Mouse (Mus musculus): ENCODE measurements at regions not wholly inside any gene's neighbourhood (a gene's known extent, or its start where the extent isn't known, plus 50 kb on each side); places are given as distances from the start of the nearest gene placed in this dataset.
A peak's percentile ranks its signal among the peaks of the same experiment; 100 is the strongest.

DNA sequence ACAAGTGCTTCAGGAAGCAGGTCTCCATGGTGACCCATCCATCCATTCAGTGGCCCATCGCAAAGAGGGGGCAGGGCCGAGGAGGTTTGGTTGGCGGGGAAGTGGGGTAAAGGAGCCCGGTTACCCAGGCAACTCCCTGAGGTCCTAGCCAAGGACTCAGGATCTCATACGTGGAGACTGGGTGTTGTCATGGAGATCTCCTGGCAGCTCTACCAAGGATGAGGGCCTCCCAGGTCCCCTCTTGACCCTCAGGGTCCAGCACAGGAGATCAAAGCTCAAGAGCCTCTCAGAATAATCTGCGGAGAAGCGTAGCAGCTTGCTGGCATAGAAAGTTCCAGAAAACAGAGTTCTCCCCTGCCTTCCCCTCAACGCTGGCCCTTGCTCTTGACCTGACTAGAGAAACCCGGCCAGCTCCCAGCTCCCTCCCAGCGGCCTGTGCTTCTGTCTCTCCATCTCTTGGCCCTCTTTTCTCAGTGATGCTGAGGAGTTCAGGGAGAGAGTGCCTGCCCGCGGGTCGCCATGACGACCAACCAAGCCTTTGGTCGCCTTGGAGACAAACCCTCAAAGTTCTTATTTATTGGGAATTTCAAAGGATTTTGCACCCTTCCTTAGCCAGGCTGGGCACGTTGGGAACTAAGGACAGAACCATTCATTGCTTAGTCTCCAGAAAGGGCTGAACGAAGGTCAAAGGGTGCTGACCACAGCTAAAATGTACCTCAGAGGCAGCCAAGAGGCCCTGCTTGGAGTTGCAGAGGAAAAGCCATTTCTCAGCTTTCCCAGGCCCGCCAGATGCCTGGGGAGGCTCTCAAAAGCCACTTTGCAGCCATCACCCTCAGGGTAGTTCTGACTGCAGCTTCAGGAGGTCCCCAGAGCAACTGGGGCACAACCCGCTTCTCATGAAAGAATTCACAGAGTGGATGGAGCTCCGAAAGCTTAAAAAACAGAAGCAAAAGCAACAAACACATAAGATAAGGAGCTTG is 60.0 kb downstream of the Ubiad1 start:
- peak in 1 of 2 experiments; percentile 35 for DNase-seq

DNA sequence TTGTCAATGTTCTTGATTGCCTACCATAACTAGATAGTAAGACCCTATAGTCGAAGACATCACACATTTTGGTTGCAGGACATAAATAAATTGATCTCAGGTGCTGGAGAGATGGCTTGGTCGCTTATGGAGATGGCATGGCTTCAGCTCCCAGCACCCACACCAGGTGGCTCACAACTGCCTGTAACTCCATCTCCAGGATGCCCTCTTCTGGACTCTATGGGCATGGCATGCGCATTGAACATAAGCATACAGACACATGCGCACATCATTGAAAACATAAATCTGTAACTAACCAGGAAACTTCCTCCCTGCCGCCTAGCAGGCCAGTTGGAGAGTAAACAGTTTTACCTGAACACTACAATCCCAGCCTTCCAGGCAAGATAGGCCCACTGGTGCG is 64.0 kb downstream of the Ubiad1 start:
- DNase-seq = no peak

- DNase-seq = no peak
These were observed 66.1 kb downstream of the Ubiad1 start for GRCm38 (mm10) chr4:148378491-148378890.

GRCm38 (mm10) chr4:148377368-148377767 is 67.2 kb downstream of the Ubiad1 start:
- no peak for DNase-seq

DNA sequence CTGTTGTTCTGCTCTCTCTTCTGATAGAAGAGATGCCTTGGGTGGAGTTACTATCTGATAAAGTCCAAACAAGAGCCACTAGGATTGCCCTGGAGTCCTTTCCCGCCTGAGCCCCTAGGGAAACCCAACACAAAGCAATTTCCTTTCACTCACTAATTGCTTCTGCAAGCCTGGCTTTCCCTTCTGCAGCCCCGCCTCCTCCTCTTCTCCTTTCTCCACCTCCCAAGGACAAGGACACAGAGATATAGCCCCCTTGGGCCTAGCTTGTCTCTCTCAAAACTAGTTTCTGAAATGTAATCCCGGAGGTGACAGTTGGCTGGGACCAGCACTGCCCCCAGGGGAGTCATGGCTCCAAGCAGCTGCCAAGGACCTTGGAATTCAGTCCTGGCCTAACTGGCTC is 68.1 kb downstream of the Ubiad1 start:
- DNase-seq = no peak

GRCm38 (mm10) chr4:148371489-148371888 is 73.1 kb downstream of the Ubiad1 start:
- peak in 1 of 2 experiments; percentile 43 for DNase-seq

DNA sequence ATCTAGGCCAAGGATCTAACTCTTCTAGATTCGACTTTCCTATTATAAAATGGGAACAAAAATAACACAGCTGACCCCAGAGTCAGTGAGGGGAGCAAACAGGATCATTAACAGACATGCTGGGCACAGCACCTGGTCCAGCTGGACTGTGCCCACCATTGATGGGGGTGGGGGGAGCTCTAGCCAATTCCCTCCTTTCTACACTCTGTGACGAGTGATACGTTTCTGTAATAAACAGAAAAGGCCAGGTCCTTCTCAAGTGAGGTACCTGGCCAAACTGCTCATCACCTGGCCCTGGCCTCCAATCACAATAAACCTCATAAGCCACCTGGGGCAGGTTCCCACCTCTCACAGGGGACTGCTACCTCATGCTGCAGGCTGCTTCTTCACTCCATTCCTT is 76.9 kb downstream of the Ubiad1 start:
- DNase-seq = no peak

GRCm38 (mm10) chr4:148365804-148366203 is 78.0 kb upstream of the Disp3 start:
- no peak for DNase-seq

- peak; percentile 22 to 29 for DNase-seq
These were observed 75.8 kb upstream of the Disp3 start for GRCm38 (mm10) chr4:148363366-148364121.

DNA sequence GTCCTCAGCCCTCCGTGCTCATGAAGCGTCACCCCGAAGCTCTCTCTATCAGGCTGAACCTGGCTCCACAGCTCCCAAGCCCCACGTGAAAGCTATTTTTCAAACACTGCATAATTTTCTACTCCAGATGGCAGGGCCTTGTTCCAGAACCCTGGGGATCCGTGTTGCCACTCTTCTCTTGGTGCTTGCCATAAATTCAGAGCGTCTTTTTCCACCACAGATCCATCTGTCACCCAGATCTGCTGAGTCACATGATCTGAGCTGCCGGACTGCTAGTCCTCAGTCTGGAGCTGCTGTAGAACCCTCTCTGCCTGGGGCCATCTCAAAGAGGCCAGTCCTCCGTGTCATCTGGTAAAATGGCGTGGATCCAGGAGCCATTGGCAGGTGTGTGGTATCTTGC is 73.2 kb upstream of the Disp3 start:
- peak; percentile 94 to 95 for DNase-seq

GRCm38 (mm10) chr4:148358336-148358735 is 70.6 kb upstream of the Disp3 start:
- DNase-seq = no peak

GRCm38 (mm10) chr4:148357221-148357621 is 69.5 kb upstream of the Disp3 start:
- peak; percentile 35 to 56 for DNase-seq

GRCm38 (mm10) chr4:148356654-148357053 is 68.9 kb upstream of the Disp3 start:
- DNase-seq = peak; percentile 35 to 40

DNA sequence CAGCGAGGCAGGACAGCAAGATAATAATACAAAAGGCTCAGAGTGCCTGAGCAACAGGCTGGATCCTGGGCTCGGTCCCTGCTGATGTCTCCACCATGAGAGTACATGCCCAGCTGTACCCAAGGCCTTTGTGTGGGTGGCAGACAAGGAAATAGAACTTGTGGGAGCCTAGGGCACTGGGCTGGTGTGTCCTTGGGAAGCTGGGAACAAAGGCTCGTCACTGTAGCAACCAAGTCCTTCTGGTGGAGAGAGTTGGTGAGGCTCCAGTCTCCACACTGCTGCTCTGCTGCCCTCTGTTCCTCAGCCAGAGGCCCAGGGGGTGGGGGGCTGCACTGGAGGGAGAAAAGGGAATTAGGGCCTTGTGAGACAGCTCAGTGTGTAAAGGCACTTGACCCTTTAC is 66.2 kb upstream of the Disp3 start:
- DNase-seq = no peak

DNA sequence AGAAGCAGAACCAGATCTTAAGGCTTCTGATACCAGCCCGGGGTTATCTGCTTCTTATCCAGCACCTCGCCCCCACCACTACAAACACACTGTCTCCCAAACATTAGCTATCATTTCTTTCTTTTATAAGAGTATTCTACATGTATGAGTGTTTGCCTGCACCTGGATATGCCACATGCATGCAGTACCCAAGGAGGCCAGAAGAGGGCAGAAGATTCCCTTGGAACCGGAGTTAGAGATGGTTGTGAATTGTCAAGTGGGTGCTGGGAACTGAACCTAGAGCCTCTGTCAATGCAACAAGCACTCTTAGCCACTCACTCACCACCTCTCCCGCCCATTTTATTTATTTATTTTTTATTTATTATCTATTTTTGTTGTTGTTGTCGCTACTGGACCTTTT is 64.9 kb upstream of the Disp3 start:
- DNase-seq = no peak

DNA sequence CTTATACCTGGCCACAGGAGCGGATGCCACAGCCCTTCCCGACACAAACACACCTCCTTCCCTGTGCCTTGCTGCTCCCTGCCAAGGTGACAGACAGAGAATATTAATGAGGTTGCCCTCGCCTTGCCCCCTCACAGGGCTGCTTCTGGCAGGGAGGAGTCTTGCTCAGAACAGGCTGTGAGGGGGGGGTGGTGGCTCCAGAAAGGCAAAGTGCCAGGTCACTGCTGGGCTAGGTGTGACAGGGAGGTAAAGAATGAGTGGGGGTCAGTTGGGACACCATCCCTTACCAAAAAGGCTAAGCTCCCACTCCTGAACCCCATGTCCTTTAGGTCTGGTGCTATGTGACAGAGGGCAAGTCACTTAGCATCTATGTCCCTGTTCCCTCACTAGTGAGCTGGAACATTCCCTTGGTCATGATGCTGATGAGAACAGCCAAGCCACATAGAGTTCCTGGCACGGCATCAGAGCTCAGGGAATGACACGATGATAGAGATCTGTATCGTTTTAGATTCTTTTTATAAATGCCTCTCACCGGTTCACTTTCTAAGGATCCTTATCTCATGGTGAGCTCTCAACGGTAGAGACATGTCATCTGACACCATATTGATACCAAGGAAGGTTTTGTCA is 53.9 kb upstream of the Disp3 start:
- DNase-seq = no peak

GRCm38 (mm10) chr4:148340342-148340741 is 52.6 kb upstream of the Disp3 start:
- DNase-seq = no peak

- DNase-seq = peak; percentile 22 to 30
These were observed 50.4 kb upstream of the Disp3 start for GRCm38 (mm10) chr4:148337890-148338880.

All from cerebellum, adult 18-20 months (tissue).